Mouse (Mus musculus) limb, embryonic 14.5 days (tissue): ENCODE results near the gene B4galt5. TPM values are rescaled to one million over a fixed set of nuclear protein-coding genes. Genes with fewer than 3 reads are reported as not detected.

Experiments
- ATAC-seq: fragments of 200-750 bp; cut with Nextera tagmentation; 2 replicates; pipeline ENCODE4 v1.8.0; 2017; ENCODE audit warnings: low read depth, moderate number of reproducible peaks, moderate TSS enrichment; ENCODE audit not compliant: low FRiP score
- DNase-seq: peaks from one replicate; pipeline ENCODE4 v3.0.0-alpha.2; 2015; ENCODE audit warnings: low spot score
- H3K27ac ChIP-seq: fragments of 300-500 bp; sonication (generic); replicated peaks from 2 replicates; pipeline ENCODE4 v1.5.1; 2014; ENCODE audit warnings: low read depth, mild to moderate bottlenecking, low read length, moderate library complexity, mixed read lengths
- H3K27me3 ChIP-seq: fragments of 300-500 bp; sonication (generic); 2 replicates; pipeline ENCODE4 v1.6.1; 2014; ENCODE audit warnings: low read length, mixed read lengths; ENCODE audit not compliant: control insufficient read depth, insufficient read depth
- H3K36me3 ChIP-seq: fragments of 300-500 bp; sonication (generic); 2 replicates; pipeline ENCODE4 v1.6.1; 2014; ENCODE audit warnings: mild to moderate bottlenecking, low read length, moderate library complexity, mixed read lengths; ENCODE audit not compliant: control insufficient read depth, insufficient read depth
- H3K4me1 ChIP-seq: fragments of 300-500 bp; sonication (generic); 2 replicates; pipeline ENCODE4 v1.6.1; 2014; ENCODE audit warnings: antibody characterized with exemption, low read length, mixed read lengths; ENCODE audit not compliant: control insufficient read depth, insufficient read depth
- H3K4me2 ChIP-seq: fragments of 300-500 bp; sonication (generic); replicated peaks from 2 replicates; pipeline ENCODE4 v1.6.1; 2014; ENCODE audit warnings: low read depth, mild to moderate bottlenecking, low read length, moderate library complexity; ENCODE audit not compliant: severe bottlenecking
- H3K4me3 ChIP-seq: fragments of 300-500 bp; sonication (generic); replicated peaks from 2 replicates; pipeline ENCODE4 v1.5.1; 2014; ENCODE audit warnings: low read length
- H3K9ac ChIP-seq: fragments of 300-500 bp; sonication (generic); 2 replicates; pipeline ENCODE4 v1.6.1; 2014; ENCODE audit warnings: mild to moderate bottlenecking, low read depth, low read length, moderate library complexity; ENCODE audit not compliant: severe bottlenecking
- H3K9me3 ChIP-seq: fragments of 300-500 bp; sonication (generic); 2 replicates; pipeline ENCODE4 v1.6.1; 2016; ENCODE audit warnings: low read length; ENCODE audit not compliant: control insufficient read depth
- POLR2A ChIP-seq: fragments of 200-500 bp; IDR thresholded peaks from 2 replicates; pipeline ENCODE4 v1.8.0; 2012; ENCODE audit warnings: inconsistent platforms, mild to moderate bottlenecking, moderate library complexity, borderline replicate concordance; ENCODE audit not compliant: insufficient read depth, insufficient read length; ENCODE audit errors: extremely low read depth
- WGBS: fragments of 180-500 bp; shearing (Covaris S2); extraction: QIAGEN DNeasy Blood & Tissue Kit; methylation state at CpG from one replicate; pipeline ENCODE4 v1.1.7; 2014; 5-methylcytosine and 5-hydroxymethylcytosine counted together
- polyA plus RNA-seq, 2 experiments: library from polyadenylated mRNA; depleted of rRNA in 1 of 2; stranded (reverse) in 1 of 2; unstranded in 1 of 2; fragments of >200 nt; fragmentation: Nextera tagmentation in 1 of 2; extraction: Ambion mirVana in 1 of 2; gene quantifications; 2 replicates each; pipeline versions ENCODE4 v1.2.1 to v1.2.3; 2012 to 2014

Gene B4galt5
- polyA plus RNA-seq, 2 experiments, result 23.2 to 23.6 TPM

GRCm38 (mm10) chr2:167345508-167346164 is 3.3 kb downstream of the B4galt5 start:
- TF ChIP-seq POLR2A, result no peak
- H3K4me1 ChIP-seq, result 0 out of 2 replicates have a peak, but pooled peaks cover 7% of the 10 kb centered on the region
- 35% methylated on average over 7 of the region's 7 CpGs for WGBS
- H3K27ac ChIP-seq, result no peak overlapping the region
- H3K4me2 ChIP-seq, result no peak overlapping the region
- no peak for ATAC-seq
- no peak for DNase-seq
- no peaks in the 10 kb centered on the region for H3K27me3 ChIP-seq
- H3K9ac ChIP-seq, result no peak overlapping the region
- no peaks in the 10 kb centered on the region for H3K9me3 ChIP-seq
- H3K36me3 ChIP-seq, result no peaks in the 10 kb centered on the region
- H3K4me3 ChIP-seq, result no peak overlapping the region

DNA sequence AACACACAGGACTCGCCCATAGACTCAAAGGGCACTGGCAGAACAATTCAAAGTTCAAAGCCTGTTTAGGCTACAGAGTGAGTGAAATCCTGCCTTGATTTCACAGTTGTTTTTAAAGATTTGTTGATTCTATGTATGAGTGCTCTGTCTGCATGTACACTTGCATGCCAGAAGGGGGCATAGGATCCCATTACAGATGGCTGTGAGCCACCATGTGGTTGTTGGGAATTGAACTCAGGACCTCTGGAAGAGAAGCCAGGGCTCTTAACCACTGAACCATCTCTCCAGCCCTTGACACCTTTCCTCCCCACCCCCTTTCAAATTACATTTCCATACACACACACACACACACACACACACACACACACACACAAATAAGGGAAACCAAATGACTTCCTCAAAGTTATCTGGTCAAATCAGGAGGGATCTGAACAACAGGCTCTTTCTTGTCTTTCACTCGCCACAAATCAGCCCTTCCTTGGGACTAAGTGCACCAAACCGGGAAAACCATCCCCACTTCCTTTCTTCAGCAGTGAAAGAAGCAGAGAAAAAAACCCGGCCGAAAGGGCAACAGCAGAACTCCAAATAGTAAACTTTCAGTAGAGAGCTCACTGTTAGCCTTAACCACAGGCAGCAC is 4.0 kb downstream of the B4galt5 start:
- WGBS, result 41% methylated on average over 5 of the region's 5 CpGs
- Histone ChIP-seq H3K36me3 (no peaks in the 10 kb centered on the region), H3K4me3 (no peak overlapping the region), H3K27ac (no peak overlapping the region), H3K27me3 (no peaks in the 10 kb centered on the region), H3K4me2 (no peak overlapping the region), H3K9ac (no peak overlapping the region), H3K4me1 (0 out of 2 replicates have a peak, but pooled peaks cover 7% of the 10 kb centered on the region), H3K9me3 (no peaks in the 10 kb centered on the region)
- no peak for DNase-seq
- TF ChIP-seq POLR2A, result no peak
- ATAC-seq, result no peak

DNA sequence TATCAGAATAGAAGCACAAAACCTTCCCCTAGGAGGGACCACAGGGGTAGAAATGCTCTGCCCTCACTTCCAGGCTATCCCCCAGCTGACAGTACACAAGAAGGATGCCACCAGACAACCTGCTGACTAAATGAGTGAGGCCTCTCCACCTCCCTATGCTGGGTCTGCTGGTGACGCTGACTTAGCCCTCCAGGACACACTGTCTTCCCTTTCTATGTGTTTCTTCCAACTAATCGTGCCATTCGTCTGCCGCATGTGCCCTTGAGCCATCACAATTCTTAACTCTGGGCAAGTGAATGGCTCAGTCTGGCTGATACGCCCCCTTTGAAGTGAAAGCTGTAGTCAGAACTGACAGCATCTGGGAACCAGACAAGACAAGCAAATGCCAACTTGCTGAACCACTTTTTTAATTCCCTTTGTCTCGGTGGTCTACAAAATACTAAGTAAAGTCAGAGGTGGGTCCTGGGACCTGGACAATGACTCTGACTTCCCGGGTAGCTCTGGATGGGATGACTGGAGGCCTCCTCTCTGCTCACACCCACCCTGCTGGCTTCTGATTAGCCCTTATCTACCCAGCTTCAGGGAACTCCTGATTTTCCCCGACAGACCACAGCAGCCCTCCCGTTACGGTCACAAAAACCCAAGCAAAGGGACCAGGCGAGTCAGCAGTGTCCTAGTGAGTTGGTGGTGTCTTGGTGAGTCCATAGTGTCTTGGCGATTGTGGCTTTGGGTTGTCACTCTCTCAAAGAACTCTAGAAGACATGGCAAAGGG is 5.4 kb downstream of the B4galt5 start:
- Histone ChIP-seq H3K9ac (no peak overlapping the region), H3K4me3 (no peak overlapping the region), H3K9me3 (no peaks in the 10 kb centered on the region), H3K4me1 (0 out of 2 replicates have a peak, but pooled peaks cover 7% of the 10 kb centered on the region), H3K27me3 (no peaks in the 10 kb centered on the region), H3K4me2 (no peak overlapping the region), H3K36me3 (no peaks in the 10 kb centered on the region), H3K27ac (no peak overlapping the region)
- ATAC-seq (no peak), DNase-seq (no peak)
- no peak for TF ChIP-seq POLR2A
- 69% methylated on average over 12 of the region's 12 CpGs for WGBS

GRCm38 (mm10) chr2:167342876-167343275 is 6.1 kb downstream of the B4galt5 start:
- no peak for DNase-seq
- H3K27ac ChIP-seq, result no peak overlapping the region
- no peaks in the 10 kb centered on the region for H3K9me3 ChIP-seq
- no peaks in the 10 kb centered on the region for H3K36me3 ChIP-seq
- H3K9ac ChIP-seq, result no peak overlapping the region
- no peaks in the 10 kb centered on the region for H3K27me3 ChIP-seq
- no peak overlapping the region for H3K4me2 ChIP-seq
- 0 out of 2 replicates have a peak, but pooled peaks cover 3% of the 10 kb centered on the region for H3K4me1 ChIP-seq
- ATAC-seq, result no peak
- no peak for TF ChIP-seq POLR2A
- H3K4me3 ChIP-seq, result no peak overlapping the region
- WGBS, result 77% methylated on average over 6 of the region's 6 CpGs

DNA sequence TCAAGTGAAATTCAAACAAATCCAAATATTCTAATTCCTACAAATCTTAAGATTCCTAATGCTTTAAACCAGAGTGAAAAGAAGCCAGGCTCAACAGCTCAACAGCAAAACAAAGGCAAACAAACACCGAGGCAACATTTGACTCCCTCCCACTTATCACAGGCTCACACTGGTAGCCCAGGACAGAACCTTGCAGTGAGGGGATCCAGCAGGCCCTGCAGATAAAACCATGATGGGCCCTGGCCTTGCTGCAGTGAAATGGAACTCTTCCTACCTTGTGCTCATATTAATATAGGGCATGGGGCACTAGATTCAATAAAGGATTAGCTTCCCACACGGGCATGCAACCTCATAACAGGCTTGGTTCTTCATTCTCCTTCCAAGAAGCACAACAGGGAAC is 11.4 kb downstream of the B4galt5 start:
- Histone ChIP-seq H3K27me3 (no peaks in the 10 kb centered on the region), H3K4me1 (0 out of 2 replicates have a peak, but pooled peaks cover 6% of the 10 kb centered on the region), H3K4me3 (no peak overlapping the region), H3K9me3 (no peaks in the 10 kb centered on the region), H3K27ac (no peak overlapping the region), H3K4me2 (no peak overlapping the region), H3K36me3 (no peaks in the 10 kb centered on the region), H3K9ac (no peak overlapping the region)
- 54% methylated on average over 2 of the region's 2 CpGs for WGBS
- ATAC-seq (no peak), DNase-seq (no peak)
- no peak for TF ChIP-seq POLR2A
